Mouse (Mus musculus) frontal cortex, postnatal 25 days (tissue): ENCODE data around the gene Prss45.
"Not testable (repeated sequence)": the region's sequence is repeated elsewhere in the genome, so short reads cannot be mapped to it uniquely, and the experiment has no call there.

Source experiments
- DNase-seq, 2 experiments: peaks; one replicate each; pipeline ENCODE4 v3.0.0; 2022; ENCODE audit warnings: low spot score in 2 of 2

The Prss45 gene

GRCm38 (mm10) chr9:110834411-110834810 lies at the start of gene Prss45:
Gene Prss45, plus strand, starts transcription at chr9:110834588.
- DNase-seq, result no peak

- DNase-seq, result no peak
Measured at GRCm38 (mm10) chr9:110788169-110788568, 46.2 kb upstream of the Prss45 start.

- no peak for DNase-seq
Measured at GRCm38 (mm10) chr9:110790462-110790861, 43.9 kb upstream of the Prss45 start.

- DNase-seq, result no peak
Measured at GRCm38 (mm10) chr9:110797013-110797412, 37.4 kb upstream of the Prss45 start.

DNA sequence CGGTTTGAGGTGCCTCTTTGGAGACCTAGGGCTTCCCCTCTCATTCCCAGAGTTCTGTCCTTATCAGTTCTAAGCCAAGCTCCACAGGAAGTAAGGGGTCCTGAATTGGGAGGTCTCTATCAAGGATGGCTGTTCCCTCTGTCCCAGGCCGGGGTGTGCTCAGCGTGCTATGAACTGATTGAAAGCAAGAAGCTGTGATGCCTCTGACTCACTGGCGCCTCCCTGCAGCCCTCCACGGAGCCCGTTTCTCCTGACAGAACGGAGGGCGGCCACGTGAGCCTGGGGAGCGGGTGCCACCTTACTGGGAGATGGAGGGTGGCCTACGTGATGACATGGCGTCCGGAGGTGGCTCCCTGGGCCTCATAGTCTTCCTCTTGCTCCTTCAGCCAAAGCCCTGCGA lies 36.5 kb upstream of the Prss45 start, which contains the start of gene Prss42:
Gene Prss42, plus strand, starts transcription at position 301 of the 400 bp plus-strand sequence.
- no peak for DNase-seq

DNA sequence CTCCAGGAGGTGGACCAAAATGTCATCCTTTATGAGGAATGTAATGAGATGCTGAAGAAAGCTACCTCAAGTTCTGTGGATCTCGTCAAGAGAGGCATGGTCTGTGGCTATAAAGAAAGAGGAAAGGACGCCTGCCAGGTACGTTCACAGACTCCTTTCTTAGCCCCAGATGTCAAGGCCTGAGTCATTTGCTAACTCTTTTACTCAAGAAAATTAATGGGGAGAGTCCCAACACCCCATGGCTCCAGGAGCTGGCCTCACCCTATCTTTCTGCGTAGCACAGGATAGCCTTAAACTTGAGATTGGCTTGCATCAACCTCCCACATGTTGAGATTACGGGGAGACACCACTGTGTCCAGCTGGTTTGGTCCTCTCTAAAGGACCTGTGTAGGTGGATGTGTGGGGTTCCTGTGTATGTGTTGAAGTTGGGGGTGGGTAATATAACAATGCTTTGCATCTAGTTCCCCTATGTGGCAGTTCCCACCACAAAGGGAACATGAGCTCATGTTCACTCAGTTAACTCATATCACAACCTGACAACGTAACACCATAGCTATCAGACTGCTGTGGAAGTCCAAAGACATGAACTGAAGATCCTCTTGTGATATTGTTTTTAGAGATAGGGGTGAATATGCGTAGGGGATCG lies 33.4 kb upstream of the Prss45 start:
- DNase-seq, result no peak

DNA sequence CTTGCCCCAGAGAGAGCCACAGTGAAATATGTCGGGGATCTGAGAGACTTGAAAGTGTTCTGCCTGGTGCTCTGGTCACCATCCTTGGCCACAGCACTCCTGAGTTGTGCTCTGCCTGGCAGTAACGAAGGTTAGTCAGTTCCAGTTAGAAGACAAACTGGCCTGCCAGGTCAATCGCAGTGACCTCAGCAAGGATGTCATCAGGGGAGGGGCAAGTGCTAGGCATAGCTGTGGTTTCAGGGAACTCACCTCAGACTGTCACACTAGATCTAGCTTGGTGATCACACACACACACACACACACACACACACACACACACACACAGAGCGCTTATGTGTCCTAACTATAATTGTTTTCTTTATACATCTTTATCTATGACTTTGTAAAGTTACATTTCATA lies 31.1 kb upstream of the Prss45 start:
- DNase-seq, result no peak

GRCm38 (mm10) chr9:110810051-110810450 lies 24.3 kb upstream of the Prss45 start:
- no peak for DNase-seq

DNA sequence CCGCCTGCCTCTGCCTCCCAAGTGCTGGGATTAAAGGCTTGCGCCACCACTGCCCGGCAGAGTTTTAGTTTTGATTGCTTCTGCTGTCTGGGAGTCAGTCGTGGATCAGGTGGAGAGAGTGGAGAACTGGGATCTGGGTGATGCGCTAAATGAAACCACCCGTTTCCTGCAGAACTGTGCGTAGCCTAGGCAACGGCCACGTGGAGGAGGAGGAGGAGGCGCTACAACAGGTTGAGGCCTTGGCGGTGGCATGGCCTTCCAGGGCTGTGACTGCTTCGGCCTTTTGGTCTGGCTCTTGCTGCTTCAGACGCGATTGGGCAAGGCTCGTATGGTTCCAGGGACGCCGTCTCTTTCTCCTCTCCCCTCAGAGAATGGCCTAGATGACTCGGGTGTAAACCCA lies 20.6 kb upstream of the Prss45 start, which contains the start of gene Prss44:
Gene Prss44, plus strand, starts transcription at position 206 of the 400 bp plus-strand sequence.
- no peak for DNase-seq

DNA sequence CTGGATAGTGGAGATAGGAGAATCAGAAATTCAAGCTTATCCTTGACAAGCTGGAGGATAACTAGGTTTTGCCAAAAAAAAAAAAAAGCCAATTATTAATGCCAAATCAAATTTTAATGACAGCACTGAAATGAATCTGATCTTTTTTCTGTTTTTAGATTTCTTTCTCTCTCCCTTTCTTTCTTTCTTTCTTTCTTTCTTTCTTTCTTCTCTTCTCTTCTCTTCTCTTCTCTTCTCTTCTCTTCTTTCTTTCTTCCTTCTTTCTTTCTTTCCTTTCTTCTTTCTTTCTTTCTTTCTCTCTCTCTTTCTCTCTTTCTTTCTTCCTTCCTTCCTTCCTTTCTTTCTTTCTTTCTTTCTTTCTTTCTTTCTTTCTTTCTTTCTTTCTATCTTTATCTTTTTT lies 13.8 kb upstream of the Prss45 start:
- not testable (repeated sequence) for DNase-seq

DNA sequence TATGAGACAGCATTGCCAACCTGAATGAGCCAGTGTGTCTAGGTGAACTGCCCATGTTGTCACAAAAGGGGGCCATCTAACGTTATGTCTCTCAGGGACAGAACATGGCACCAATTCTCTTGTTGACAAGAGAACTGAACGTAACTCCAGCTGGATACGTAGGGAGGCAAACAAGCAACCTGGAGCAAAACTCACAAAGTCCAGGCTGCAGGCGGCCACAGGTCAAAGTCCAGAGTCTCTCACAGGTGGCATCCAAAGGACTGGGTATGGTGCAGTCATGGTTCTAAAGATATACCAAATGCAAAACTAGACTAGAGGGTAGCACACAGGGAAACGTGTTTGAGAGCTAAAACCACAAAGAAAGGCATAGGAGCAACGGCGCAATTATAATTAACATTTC lies 13.0 kb upstream of the Prss45 start:
- DNase-seq, result no peak

DNA sequence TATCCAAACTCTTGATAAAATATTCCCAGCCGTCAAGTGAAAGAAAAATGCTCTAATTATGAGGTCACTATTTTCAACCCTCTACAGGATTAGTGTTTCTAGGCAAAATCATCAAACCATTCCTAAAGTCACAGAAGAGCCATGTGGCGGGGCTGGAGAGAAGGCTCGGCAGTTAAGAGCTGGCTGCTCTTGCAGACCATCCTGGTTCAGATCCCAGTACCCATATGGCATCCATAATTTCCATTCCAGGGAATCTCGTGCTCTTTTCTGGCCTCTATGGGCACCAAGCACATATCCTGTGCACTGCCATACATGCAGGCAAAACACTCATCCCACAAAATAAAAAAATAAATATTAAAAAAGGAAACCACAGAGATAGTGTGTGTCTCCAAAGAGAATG lies 9.0 kb upstream of the Prss45 start:
- no peak for DNase-seq

DNA sequence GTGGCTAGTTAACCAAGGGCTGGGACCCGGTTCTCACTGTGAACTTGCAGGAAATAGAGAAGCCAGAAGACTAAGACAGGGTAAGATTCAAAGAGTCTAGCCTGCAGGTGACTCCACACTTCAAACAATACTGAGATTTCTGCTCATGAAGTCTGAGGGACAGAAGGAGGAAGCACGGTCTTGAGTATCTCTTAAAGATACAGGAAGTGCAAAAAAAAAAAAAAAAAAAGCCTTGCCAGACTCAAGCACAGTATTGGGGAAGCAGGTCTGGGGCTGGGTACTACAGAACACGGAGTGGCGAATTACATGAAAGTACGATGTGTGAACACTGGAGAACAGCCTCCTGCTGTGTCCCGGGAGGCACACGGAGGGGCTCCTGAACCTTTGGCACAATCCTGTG lies 8.6 kb upstream of the Prss45 start:
- no peak for DNase-seq

DNA sequence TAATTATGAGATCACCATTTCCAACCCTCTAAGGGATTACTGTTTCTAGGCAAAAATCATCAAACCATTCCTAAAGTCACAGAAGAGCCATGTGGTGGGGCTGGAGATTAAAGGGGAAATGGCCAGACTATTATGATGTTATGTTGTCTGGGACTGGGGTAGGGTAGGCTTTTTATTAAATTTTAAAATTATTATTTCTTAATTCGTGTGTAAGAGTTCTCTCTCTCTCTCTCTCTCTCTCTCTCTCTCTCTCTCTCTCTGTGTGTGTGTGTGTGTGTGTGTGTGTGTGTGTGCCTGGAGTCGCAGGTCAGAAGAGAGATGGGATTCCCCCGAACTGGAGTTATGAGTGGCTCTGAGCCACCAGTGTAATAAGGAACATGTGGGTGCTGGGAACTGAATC lies 8.0 kb upstream of the Prss45 start, which contains the start of gene Prss43:
Gene Prss43, plus strand, starts transcription at position 301 of the 400 bp plus-strand sequence.
- no peak for DNase-seq

DNA sequence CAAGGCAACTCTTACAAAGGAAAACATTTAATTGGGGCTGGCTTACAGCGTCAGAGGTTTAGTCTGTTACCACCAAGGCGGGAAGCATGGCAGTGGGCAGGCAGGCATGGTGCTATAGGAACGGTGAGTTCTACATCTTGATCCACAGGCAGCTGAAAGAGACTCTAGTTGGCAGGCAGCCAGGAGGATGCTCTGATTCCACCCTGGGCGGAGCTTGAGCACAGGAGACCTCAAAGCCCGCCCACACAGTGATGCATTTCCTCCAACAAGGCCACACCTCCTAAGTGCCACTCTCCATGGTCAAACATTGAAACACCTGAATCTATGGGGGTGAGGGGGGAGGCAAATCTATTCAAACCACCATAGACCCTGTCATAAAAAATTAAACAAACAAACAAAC lies 1.4 kb upstream of the Prss45 start:
- no peak for DNase-seq

DNA sequence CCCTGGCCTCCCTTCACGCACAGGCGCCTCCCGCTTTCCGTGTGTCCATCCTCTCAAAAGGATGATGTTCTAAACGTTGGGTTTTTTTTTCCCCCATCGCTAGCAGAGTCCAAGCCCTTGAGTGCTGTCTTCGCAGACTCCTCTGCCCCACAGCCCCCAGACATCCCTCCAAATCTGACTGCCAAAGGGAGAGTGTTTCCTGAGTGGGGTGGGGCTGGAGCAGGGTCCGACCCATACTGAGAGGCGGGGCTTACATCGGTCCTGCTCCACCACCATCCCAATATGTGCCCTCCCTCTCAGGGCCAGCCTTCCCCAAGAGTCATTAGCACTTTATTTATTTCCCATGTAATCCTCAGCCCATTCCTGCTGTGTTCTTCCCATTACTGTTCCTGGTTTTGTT lies 573 bp downstream of the Prss45 start:
- DNase-seq, result no peak

- DNase-seq, result no peak
Measured at GRCm38 (mm10) chr9:110836112-110836511, 1.7 kb downstream of the Prss45 start.

DNA sequence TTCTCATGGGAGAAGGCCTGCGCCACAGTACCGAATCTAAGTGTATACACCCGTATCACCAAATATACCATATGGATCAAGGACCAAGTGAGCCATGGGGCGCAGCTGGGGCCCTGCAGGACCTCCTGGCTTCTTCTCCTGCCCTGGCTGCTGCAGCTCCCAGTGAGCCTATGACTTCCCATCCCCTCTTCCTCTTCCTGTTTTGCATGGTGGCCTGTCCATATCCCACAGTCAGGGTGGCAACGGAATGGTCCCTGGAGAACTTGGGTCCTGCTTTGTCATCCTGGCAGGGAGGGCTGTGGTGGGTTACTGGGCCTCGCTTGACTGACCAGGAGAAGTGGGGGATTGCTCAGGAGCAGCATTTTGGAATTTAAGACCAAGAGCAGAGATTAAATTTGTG lies 6.5 kb downstream of the Prss45 start:
- DNase-seq, result no peak

DNA sequence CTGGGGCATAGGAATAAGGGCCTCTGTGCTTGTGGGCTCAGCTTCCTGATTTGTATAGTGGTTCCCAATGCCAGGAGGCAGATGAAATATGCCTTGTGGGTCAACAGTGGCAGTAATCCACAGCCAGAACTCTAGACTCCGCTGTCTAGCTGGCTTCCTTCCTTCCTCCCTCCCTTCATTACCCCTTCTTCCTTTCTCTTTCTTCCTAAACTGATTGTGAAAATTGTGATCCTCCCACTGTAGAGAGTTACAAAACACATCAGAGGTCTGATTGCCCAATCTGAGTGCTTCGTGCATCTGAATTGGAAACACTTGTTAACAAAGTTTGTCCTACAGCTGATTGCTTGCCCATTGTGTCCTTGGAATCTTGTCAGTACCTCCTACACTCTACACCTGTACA lies 7.0 kb downstream of the Prss45 start:
- no peak for DNase-seq

DNA sequence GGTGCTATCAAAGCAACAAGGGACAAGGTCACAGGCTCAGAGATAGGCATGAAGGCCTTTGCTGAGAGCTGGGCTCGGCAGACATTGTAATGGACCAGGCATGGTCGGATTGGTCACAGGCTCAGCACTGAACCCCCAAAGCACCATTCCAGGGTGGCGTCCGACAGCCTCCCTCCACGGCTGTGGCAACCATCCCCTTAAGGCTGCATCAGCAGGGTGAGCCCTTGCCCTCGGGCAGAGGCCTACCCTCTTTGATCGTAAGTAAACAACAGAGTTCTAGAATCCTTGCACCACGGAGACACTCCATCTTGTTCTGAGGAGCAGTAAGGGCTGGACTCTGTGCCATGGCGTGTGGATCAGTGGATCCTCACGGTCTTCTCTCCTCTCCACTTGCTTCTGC lies 9.8 kb downstream of the Prss45 start, which contains the start of gene Prss46:
Gene Prss46, plus strand, starts transcription at position 301 of the 400 bp plus-strand sequence.
- no peak for DNase-seq

- DNase-seq, result no peak
Measured at GRCm38 (mm10) chr9:110849162-110849561, 14.8 kb downstream of the Prss45 start.

DNA sequence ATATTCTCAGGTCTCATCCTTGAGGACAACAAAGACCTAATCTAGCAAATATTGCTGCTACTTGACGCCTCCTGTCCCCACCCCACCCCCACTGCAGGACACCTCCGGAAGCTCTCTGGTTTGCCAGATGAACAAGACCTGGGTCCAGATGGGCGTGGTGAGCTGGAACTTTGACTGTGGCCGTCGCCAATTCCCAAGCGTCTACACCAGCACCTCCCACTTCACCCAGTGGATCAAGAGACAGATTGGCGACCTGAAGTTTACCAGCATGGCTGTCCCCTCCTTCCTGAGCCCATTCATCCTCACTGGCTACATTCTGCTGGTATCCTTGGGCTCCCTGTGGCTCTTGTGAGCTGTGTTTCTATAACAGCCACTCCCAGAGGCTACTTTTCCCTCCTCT lies 21.5 kb downstream of the Prss45 start:
- no peak for DNase-seq

- DNase-seq, result no peak
Measured at GRCm38 (mm10) chr9:110856920-110857319, 22.5 kb downstream of the Prss45 start.
